Mouse (Mus musculus) embryo, embryonic 10 days (tissue): ENCODE data around the gene Serpina1a.
"Not testable (repeated sequence)": the region's sequence is repeated elsewhere in the genome, so short reads cannot be mapped to it uniquely, and the experiment has no call there.

Experiments
- DNase-seq: peaks from one replicate; pipeline ENCODE4 v3.0.0-alpha.2; 2015; ENCODE audit warnings: low spot score

Gene Serpina1a

DNA sequence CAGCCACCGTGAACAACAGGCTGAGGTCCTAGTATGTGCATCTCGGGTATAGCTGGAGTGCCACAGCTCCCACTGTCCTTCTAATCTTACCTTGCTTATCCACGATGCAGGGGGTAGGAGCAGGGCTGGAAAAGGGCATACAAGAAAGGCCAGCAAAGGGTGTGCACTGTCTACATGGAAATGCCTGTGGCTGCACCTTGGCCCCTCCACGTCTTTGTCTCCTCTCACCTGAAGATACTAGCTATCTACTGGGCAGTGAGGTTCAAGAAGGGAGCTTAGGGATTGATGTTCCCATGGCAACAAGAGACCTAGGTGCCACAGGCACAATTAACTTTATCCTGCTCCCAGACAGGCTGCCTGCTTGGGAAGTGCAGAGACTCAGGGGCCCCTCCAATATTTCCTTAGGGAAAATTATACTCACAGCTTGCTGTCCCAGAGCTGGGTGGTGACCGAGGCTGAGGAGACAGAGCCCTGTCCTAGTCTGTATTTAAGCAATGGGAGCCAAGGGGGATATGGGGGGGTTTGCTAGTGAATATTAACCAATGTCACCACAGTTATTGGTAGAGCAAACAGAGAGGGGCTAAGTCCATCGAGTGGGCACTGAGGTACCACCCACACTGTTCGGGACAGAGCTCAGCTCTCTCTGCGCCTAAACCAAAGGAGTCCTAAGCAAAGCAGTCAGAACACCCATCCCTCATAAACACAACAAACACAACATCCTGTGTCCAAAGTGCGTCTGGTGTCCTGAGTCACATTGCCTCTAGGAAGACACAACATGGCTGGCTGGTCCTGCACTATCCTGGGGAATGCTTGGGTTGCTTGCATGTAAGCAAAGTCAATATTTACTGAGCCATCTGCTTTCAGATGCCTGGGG is at the start of gene Serpina1a:
Serpina1a (minus strand) TSS at position 462 of the 874 bp plus-strand sequence.
- not testable (repeated sequence) for DNase-seq

DNA sequence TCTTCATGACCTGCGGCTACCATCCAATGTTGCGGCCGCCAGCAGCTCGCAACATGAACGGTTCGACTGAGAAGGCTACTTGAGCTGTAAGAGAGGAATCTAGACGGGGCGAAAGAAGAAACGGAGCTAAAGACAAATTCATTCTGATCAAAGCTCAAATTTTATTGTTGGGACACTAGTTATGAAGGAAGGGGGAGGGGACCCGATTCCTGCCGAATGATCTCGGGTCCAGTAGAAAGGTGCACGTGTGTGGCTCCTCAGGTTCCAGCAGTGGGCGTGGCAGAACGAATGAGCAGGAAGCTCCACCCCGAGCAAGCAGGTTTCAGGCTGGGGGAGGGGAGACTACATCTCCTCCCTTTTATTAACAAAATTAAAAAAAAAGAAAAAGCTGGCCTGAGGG is 45.8 kb upstream of the Serpina1a start:
- not testable (repeated sequence) for DNase-seq

DNA sequence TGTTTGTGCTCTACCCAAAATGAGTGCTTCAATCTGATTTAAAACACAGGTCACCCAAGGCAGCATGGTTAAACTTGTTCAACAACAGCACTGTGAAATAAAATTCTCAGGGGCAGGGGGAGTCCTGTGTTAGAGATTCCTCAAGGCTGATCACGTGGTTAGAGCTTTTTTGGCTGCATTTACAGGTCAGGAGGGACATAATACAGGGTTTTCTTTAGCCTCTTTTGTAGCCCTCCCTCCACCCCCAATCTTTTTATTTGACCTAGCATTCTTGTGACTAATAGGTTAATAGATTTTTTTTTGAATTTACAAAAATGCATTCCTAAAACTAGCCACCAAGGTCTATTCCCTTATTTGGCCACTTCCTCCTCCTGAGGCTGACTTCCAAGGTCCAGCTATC is 44.4 kb upstream of the Serpina1a start:
- DNase-seq: not testable (repeated sequence)

DNA sequence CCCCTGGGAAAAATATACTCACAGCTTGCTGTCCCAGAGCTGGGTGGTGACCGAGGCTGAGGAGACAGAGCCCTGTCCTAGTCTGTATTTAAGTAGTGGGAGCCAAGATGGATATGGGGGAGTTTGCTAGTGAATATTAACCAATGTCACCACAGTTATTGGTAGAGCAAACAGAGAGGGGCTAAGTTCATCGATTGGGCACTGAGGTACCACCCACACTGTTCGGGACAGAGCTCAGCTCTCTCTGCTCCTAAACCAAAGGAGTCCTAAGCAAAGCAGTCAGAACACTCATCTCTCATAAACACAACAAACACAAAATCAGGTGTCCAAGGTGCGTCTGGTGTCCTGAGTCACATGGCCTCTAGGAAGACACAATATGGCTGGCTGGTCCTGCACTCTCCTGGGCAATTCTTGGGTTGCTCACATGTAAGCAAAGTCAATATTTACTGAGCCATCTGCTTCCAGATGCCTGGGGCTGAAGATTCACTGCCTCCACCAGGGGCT is 41.5 kb upstream of the Serpina1a start, which contains the start of gene Serpina1c:
Serpina1c (minus strand) TSS at position 51 of the 504 bp plus-strand sequence.
- DNase-seq: not testable (repeated sequence)

DNA sequence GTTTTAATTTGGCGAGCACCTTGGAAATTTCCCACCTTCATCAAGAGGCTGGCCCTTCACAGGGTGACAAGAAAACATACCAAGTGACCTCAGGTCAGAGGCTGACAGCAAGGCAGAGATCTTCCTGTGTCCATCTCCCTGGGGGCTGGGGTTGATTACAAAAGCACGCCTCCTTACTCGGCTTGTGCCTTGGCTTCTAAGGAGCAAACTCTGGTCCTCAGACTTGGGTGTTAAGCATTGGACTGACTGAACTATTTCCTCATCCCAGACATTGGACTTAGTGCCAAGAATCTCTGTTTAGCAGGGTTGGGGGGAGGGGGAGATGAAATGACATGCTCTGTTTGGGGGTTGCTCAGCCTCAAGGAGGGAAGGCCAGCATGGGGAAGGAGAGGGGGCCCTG is 38.6 kb upstream of the Serpina1a start:
- DNase-seq: not testable (repeated sequence)

DNA sequence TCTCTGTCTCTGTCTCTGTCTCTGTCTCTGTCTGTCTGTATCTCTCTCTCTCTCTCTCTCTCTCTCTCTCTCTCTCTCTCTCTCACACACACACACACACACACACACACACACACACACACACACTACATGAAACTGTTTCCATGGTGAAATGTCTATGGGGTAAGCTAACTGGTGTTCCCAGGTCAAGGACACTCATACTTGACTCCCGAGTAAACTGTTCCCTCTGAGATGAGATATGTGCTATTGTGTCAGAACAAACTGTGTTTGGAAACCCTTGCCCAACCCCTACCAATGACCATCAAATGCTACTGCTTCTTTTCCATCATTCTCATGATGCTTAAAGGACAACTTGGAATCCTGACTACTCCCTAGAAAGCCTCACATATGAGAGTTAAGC is 3.5 kb upstream of the Serpina1a start:
- DNase-seq: not testable (repeated sequence)

DNA sequence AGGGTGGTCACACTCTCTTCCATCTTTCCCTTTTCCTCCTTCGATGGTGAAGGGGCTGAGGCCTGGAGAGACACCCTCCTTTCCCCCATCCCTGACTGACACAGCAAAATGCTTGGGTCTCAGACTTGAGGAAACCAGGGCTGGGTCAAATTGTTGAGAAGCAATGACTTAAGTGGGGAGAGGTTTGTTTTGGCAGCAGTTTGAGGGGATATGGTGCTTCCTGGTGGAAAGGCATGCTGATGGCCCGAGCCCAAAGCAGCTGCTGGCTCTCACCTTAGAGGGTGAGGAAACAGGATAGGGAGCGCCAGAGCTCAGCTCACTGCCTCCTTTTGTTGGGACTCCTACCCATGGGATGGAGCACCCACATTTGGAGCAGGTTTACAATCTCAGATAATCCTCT is 2.4 kb downstream of the Serpina1a start:
- DNase-seq: no peak

DNA sequence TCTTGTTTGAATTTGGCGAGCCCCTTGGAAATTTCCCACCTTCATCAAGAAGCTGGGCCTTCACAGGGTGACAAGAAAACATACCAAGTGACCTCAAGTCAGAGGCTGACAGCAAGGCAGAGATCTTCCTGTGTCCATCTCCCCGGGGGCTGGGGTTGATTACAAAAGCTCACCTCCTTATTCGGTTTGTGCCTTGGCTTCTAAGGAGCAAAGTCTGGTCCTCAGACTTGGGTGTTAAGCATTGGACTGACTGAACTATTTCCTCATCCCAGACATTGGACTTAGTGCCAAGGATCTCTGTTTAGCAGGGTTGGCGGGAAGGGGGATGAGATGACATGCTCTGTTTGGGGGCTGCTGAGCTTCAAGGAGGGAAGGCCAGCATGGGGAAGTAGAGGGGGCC is 2.8 kb downstream of the Serpina1a start:
- DNase-seq: not testable (repeated sequence)

DNA sequence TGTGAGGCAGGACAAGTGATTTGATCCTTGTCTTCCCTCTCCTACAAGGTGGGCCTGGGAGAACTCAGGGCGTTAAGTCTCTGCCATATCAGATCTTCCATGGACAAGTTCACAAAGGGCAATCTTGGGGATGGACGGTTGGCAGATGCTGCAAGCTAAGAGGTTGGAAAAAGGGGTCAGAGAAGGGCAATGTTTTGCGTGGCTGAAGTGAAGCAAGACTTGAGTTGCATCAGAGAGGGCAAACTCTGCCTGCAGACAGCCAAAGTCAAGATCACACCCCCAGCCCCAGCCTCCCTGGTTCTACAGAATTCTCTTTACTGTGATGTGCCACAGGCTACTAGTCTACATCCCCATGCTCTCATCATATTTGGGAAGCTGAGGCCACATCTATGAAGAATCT is 3.8 kb downstream of the Serpina1a start:
- not testable (repeated sequence) for DNase-seq

DNA sequence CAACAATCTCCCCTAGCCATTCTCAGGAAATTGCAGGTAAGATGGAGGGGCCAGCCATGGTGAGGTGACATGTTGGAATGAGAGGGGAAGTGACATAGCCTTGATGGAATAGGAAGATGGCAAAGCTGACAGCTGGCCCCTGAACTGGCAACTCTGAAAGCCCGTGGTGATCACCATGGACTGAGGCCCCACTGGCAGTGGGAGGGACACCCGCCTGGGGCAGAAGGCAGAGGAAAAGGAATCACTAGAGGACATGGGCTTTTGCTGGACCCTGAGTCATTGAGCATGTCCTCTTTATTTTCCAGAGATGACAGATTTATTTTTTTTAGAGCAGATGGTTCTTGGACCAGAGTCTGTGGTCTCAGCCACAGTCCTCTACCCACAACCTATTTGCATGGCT is 10.3 kb downstream of the Serpina1a start:
- not testable (repeated sequence) for DNase-seq

DNA sequence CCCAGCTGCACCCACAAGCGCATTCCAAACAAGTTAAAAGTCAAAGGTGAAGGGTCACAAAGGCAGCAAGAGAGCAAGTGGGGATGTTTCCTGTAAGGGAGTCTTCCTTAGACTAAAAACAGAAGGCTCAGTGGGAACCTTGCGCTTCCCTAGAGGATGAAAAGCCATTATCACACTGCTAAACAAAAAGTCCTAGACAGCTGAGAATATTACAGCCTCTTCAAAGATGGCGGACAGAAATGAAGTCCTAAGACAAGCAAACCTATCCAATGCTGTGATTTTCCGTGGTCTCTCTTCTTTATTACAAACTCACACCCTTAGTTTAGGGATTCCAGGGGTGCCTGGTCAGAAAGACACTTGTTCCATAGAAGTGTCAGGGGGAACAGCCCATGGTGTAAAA is 33.1 kb downstream of the Serpina1a start, which contains the start of gene Serpina1b:
Serpina1b (minus strand) TSS at position 101 of the 400 bp plus-strand sequence.
- not testable (repeated sequence) for DNase-seq

DNA sequence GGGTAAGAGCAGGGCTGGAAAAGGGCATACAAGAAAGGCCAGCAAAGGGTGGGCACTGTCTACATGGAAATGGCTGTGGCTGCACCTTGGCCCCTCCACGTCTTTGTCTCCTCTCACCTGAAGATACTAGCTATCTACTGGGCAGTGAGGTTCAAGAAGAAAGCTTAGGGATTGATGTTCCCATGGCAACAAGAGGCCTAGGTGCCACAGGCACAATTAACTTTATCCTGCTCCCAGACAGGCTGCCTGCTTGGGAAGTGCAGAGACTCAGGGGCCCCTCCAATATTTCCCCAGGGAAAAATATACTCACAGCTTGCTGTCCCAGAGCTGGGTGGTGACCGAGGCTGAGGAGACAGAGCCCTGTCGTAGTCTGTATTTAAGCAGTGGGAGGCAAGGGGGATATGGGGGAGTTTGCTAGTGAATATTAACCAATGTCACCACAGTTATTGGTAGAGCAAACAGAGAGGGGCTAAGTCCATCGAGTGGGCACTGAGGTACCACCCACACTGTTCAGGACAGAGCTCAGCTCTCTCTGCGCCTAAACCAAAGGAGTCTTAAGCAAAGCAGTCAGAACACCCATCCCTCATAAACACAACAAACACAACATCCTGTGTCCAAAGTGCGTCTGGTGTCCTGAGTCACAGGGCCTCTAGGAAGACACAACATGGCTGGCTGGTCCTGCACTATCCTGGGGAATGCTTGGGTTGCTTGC is 35.5 kb downstream of the Serpina1a start:
- DNase-seq: not testable (repeated sequence)

DNA sequence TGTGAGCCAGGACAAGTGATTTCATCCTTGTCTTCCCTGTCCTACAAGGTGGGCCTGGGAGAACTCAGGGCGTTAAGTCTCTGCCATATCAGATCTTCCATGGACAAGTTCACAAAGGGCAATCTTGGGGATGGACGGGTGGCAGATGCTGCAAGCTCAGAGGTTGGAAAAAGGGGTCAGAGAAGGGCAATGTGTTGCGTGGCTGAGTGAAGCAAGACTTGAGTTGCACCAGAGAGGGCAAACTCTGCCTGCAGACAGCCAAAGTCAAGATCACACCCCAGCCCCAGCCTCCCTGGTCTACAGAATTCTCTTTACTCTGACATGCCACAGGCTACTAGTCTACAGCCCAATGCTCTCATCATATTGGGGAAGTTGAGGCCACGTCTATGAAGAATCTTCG is 39.5 kb downstream of the Serpina1a start:
- DNase-seq: not testable (repeated sequence)
